9 mouse cellular contexts compared by ENCODE assay signal in genomic region chr2:84635611-84636010, GRCm38 (mm10). TPM values are rescaled to one million over a fixed set of nuclear protein-coding genes. Genes with fewer than 3 reads are reported as not detected.
DNase-seq lines count a peak whose midpoint lies in the region; ATAC-seq lines count a peak whose summit lies in the region.
"Had no signal": no experiment of that assay in that cellular context is flagged by ENCODE, and none has a peak within 500 bp of the region (broad histone marks: within the 10 kb centered on the region; RNA-seq: fewer than 3 reads in every experiment).

No protein-coding gene starts in this region.

- 3% methylated on average over 2 of the region's 2 CpGs for WGBS in embryonic facial prominence, embryonic 11.5 days

- H3K9me3 ChIP-seq in embryonic facial prominence, embryonic 11.5 days (replicated peaks; ENCODE audit: control insufficient read depth, low read length), result no peaks in the 10 kb centered on the region

- H3K27ac ChIP-seq in embryonic facial prominence, embryonic 11.5 days (replicated peaks; ENCODE audit: low read depth, low read length), result peak overlapping the region; percentile 66

- H3K4me2 ChIP-seq in embryonic facial prominence, embryonic 11.5 days (ENCODE audit: low read depth, low read length), result peak overlapping the region; percentile 23; the same call in 1 of the 2 replicates

- intact Hi-C loops in left cerebral cortex, postnatal 36 days (cut with DNase I), result loop anchor here (2.0 kb wide), 1 partner anchor 13 kb away; no protein-coding TSS in a partner anchor

- H3K27me3 ChIP-seq in embryonic facial prominence, embryonic 11.5 days (ENCODE audit: control insufficient read depth, insufficient read depth, low read length), result no peaks in the 10 kb centered on the region

- peak; percentile 90 for DNase-seq in adrenal gland, postnatal 14 days
- DNase-seq in embryonic facial prominence, embryonic 11.5 days (ENCODE audit: low spot score), result peak; percentile 77
- peak; percentile 100 for DNase-seq in heart, adult 11 months
- DNase-seq in kidney, adult 18-20 months, result peak; percentile 93
- peak; percentile 59 to 69 for DNase-seq in left cerebral cortex, postnatal 36 days (ENCODE audit: low spot score in 2 of 2)
- DNase-seq in right cerebral cortex, postnatal 36 days (ENCODE audit: low spot score in 2 of 2), result peak; percentile 64 to 76
- DNase-seq in T-cell, adult 2 months (ENCODE audit: low spot score), result no peak

- no peaks in the 10 kb centered on the region for H3K36me3 ChIP-seq in embryonic facial prominence, embryonic 11.5 days (replicated peaks; ENCODE audit: control insufficient read depth, insufficient read depth, low read depth, low read length)

- H3K4me1 ChIP-seq in embryonic facial prominence, embryonic 11.5 days (ENCODE audit: control insufficient read depth, insufficient read depth, low read length), result peaks cover 4% of the 10 kb centered on the region; the same call in 1 of the 2 replicates

- ATAC-seq in embryonic facial prominence, embryonic 11.5 days (replicated peaks; ENCODE audit: insufficient number of reproducible peaks, low FRiP score, low TSS enrichment, low read depth), result peak; percentile 86
- 0 out of 2 replicates have a peak, but pooled peaks have one; percentile 36 for ATAC-seq in megakaryocyte-erythroid progenitor cell, adult 5-6 weeks (replicated peaks; ENCODE audit: low FRiP score, low TSS enrichment, poor library complexity, severe bottlenecking)

- peak overlapping the region; percentile 37; the same call in 1 of the 2 replicates for H3K9ac ChIP-seq in embryonic facial prominence, embryonic 11.5 days (replicated peaks; ENCODE audit: low read length)

- no peak overlapping the region for H3K4me3 ChIP-seq in embryonic facial prominence, embryonic 11.5 days (ENCODE audit: low read depth, low read length)
- H3K4me3 ChIP-seq: erythroblast, embryonic 14.5 days had no signal

RNA-seq across cellular contexts. Expression of gene Ctnnd1, which starts 15.0 kb away (rescaled TPM):
- 133 and 134 TPM in 2 replicates for total RNA-seq in adrenal gland, postnatal 14 days (2021)
- 39.3 and 40.6 TPM in 2 replicates for polyA plus RNA-seq in embryonic facial prominence, embryonic 11.5 days (2014; fragmentation: Nextera tagmentation; extraction: Ambion mirVana)
- 10 to 100 TPM; 56.8 to 66.1 TPM for total RNA-seq in left cerebral cortex, postnatal 36 days (2021)
- total RNA-seq in megakaryocyte-erythroid progenitor cell, adult 5-6 weeks (2014; fragmentation: Nextera tagmentation), result 24.2 and 27.2 TPM in 2 replicates
- total RNA-seq in megakaryocyte-erythroid progenitor cell, adult 5-6 weeks (2017), result 14.9 and 20.1 TPM in 2 replicates

RNA-seq across cellular contexts. Expression of gene Btbd18, which starts 23.3 kb away (rescaled TPM):
- not detected in 2 replicates for total RNA-seq in adrenal gland, postnatal 14 days (2021)
- 0.07 TPM in 2 replicates for polyA plus RNA-seq in embryonic facial prominence, embryonic 11.5 days (2014; fragmentation: Nextera tagmentation; extraction: Ambion mirVana)
- not detected for total RNA-seq in left cerebral cortex, postnatal 36 days (2021)
- total RNA-seq in megakaryocyte-erythroid progenitor cell, adult 5-6 weeks (2014; fragmentation: Nextera tagmentation), result not detected in 2 replicates
- total RNA-seq in megakaryocyte-erythroid progenitor cell, adult 5-6 weeks (2017), result not detected in 2 replicates
- polyA plus RNA-seq: erythroblast, embryonic 14.5 days had no signal

RNA-seq across cellular contexts. Expression of gene Selenoh, which starts 35.0 kb away (rescaled TPM):
- total RNA-seq in adrenal gland, postnatal 14 days (2021), result 44.8 and 47.8 TPM in 2 replicates
- polyA plus RNA-seq in embryonic facial prominence, embryonic 11.5 days (2014; fragmentation: Nextera tagmentation; extraction: Ambion mirVana), result 446 and 475 TPM in 2 replicates
- 10 to 100 TPM; 35.5 to 41.2 TPM for total RNA-seq in left cerebral cortex, postnatal 36 days (2021)
- total RNA-seq in megakaryocyte-erythroid progenitor cell, adult 5-6 weeks (2014; fragmentation: Nextera tagmentation), result 164 and 169 TPM in 2 replicates
- total RNA-seq in megakaryocyte-erythroid progenitor cell, adult 5-6 weeks (2017), result 70.6 and 79.2 TPM in 2 replicates

RNA-seq across cellular contexts. Expression of gene Gm28635, which starts 42.2 kb away (rescaled TPM):
- total RNA-seq in adrenal gland, postnatal 14 days (2021), result not detected in 2 replicates
- not detected in 2 replicates for polyA plus RNA-seq in embryonic facial prominence, embryonic 11.5 days (2014; fragmentation: Nextera tagmentation; extraction: Ambion mirVana)
- 1 to 10 TPM; 6.0 to 8.1 TPM for total RNA-seq in left cerebral cortex, postnatal 36 days (2021)
- total RNA-seq in megakaryocyte-erythroid progenitor cell, adult 5-6 weeks (2014; fragmentation: Nextera tagmentation), result 0.82 TPM in 1 of 2 replicates, not detected in the other
- not detected in 2 replicates for total RNA-seq in megakaryocyte-erythroid progenitor cell, adult 5-6 weeks (2017)
- polyA plus RNA-seq: erythroblast, embryonic 14.5 days had no signal

RNA-seq across cellular contexts. Expression of gene Med19, which starts 42.6 kb away (rescaled TPM):
- total RNA-seq in adrenal gland, postnatal 14 days (2021), result 20.9 and 21.4 TPM in 2 replicates
- 62.1 and 68.2 TPM in 2 replicates for polyA plus RNA-seq in embryonic facial prominence, embryonic 11.5 days (2014; fragmentation: Nextera tagmentation; extraction: Ambion mirVana)
- 10 to 100 TPM; 27.2 to 31.9 TPM for total RNA-seq in left cerebral cortex, postnatal 36 days (2021)
- 29.3 and 38.1 TPM in 2 replicates for total RNA-seq in megakaryocyte-erythroid progenitor cell, adult 5-6 weeks (2014; fragmentation: Nextera tagmentation)
- total RNA-seq in megakaryocyte-erythroid progenitor cell, adult 5-6 weeks (2017), result 26.8 and 30.1 TPM in 2 replicates
